Mouse (Mus musculus) midbrain, embryonic 12.5 days (tissue): ENCODE data around the gene Spag6l. TPM values are rescaled to one million over a fixed set of nuclear protein-coding genes. Genes with fewer than 3 reads are reported as not detected.
A peak's percentile ranks its signal among the peaks of the same experiment; 100 is the strongest.
"Not testable (repeated sequence)": the region's sequence is repeated elsewhere in the genome, so short reads cannot be mapped to it uniquely, and the experiment has no call there.

Experiments
- ATAC-seq: fragments of 200-750 bp; cut with Nextera tagmentation; 2 replicates; pipeline ENCODE4 v1.8.0; 2017; ENCODE audit warnings: low read depth, moderate TSS enrichment, moderate library complexity; ENCODE audit not compliant: low FRiP score
- H3K27ac ChIP-seq: fragments of 300-500 bp; sonication (generic); replicated peaks from 2 replicates; pipeline ENCODE4 v1.5.1; 2016; ENCODE audit warnings: mild to moderate bottlenecking
- H3K27me3 ChIP-seq: fragments of 300-500 bp; sonication (generic); 2 replicates; pipeline ENCODE4 v1.6.1; 2016; ENCODE audit warnings: mild to moderate bottlenecking
- H3K36me3 ChIP-seq: fragments of 300-500 bp; sonication (generic); 2 replicates; pipeline ENCODE4 v1.6.1; 2016
- H3K4me1 ChIP-seq: fragments of 300-500 bp; sonication (generic); 2 replicates; pipeline ENCODE4 v1.6.1; 2016
- H3K4me2 ChIP-seq: fragments of 300-500 bp; sonication (generic); replicated peaks from 2 replicates; pipeline ENCODE4 v1.6.1; 2016; ENCODE audit warnings: mild to moderate bottlenecking, moderate library complexity
- H3K4me3 ChIP-seq: fragments of 300-500 bp; sonication (generic); 2 replicates; pipeline ENCODE4 v1.5.1; 2016; ENCODE audit warnings: mild to moderate bottlenecking
- H3K9ac ChIP-seq: fragments of 300-500 bp; sonication (generic); replicated peaks from 2 replicates; pipeline ENCODE4 v1.6.1; 2016; ENCODE audit warnings: mild to moderate bottlenecking, moderate library complexity
- H3K9me3 ChIP-seq: fragments of 300-500 bp; sonication (generic); 2 replicates; pipeline ENCODE4 v1.6.1; 2016; ENCODE audit warnings: mild to moderate bottlenecking
- whole genome bisulfite sequencing: fragments of 180-500 bp; shearing (Covaris S2); methylation state at CpG from one replicate; pipeline ENCODE4 v1.1.7; 2016; 5-methylcytosine and 5-hydroxymethylcytosine counted together
- polyA plus RNA-seq: library from polyadenylated mRNA; unstranded; fragments of >200 nt; fragmentation: Nextera tagmentation; extraction: Ambion mirVana; gene quantifications from 2 replicates; pipeline ENCODE4 v1.2.1, GENCODE M21; 2016

Spag6l gene
- polyA plus RNA-seq = 4.0 and 4.1 TPM in 2 replicates

DNA sequence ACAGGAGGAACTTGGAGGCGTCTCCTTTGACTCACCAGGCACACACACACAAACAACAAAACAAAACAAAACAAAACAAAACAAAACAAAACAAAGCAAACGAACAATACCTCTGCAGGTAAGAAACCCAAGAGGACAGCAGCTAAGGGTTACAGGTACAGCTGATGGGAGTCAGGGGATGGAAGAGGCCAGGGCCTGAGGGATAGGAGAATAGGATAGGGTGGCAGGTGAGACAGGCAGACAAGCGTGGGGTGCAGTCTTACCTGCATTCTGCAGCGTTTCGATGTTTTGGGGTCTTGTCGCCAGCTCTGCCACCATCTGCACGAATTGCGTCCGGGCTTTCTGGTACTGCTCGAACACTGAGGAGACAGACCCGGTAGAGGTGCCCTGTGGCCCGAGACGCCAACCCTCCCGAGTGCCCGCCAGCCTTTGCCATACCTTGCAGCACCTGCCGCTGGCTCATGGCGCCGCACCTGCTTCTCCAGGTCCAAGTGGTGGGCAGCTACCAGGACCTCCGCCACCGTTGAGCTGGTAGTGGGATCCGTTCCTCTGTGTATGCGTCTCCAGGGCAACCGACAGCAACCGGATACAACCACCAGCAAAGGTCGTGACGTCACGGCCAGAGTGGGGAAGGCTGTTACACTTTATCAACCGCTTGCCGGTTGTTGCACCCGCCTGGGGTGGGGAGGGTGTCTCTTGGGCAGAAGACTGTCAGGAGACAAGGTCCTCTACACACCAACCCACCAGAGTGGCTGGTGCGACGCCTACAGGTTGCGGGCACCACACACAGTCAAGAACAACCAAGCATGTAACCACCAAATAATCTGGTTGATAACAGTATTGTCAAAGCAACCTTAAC is at the start of gene Spag6l:
Spag6l (minus strand) TSS at position 700 of the 859 bp plus-strand sequence.
- no peaks in the 10 kb centered on the region for H3K9me3 ChIP-seq
- H3K27ac ChIP-seq = no peak within 1 kb of the TSS
- H3K36me3 ChIP-seq = no peaks in the 10 kb centered on the region
- peak within 1 kb of the TSS; percentile 84 for H3K4me2 ChIP-seq
- no peaks in the 10 kb centered on the region for H3K27me3 ChIP-seq
- 7% methylated on average over 33 of the region's 33 CpGs for WGBS
- peaks cover 5% of the 10 kb centered on the region for H3K4me1 ChIP-seq
- peak within 1 kb of the TSS; percentile 52 for H3K9ac ChIP-seq
- peak; percentile 96 for ATAC-seq
- peak within 1 kb of the TSS; percentile 58 for H3K4me3 ChIP-seq

DNA sequence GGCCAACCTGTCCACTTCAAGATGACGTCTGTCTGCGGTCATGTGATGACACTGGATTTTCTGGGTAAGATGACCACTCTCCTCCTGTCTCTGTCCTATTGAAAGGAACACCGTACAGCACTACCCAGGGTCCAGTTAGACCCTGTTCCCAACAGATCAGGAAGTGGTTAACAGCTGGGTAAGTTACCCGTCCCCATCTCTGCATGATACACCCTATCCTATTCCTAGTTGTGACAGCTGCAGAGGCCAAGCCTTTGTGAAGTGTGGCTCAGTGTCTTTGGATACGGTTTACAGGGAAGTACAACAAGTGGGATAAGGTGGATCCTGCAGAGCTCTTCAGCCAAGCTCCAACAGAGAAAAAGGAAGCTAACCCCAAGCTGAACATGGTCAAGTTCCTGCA is 49.8 kb upstream of the Spag6l start:
- Histone ChIP-seq H3K9me3 (peaks cover 8% of the 10 kb centered on the region; the same call in 1 of the 2 replicates), H3K4me1 (no peaks in the 10 kb centered on the region), H3K9ac (no peak overlapping the region), H3K4me2 (no peak overlapping the region), H3K36me3 (peaks cover 84% of the 10 kb centered on the region), H3K27me3 (no peaks in the 10 kb centered on the region), H3K4me3 (no peak overlapping the region), H3K27ac (no peak overlapping the region)
- no peak for ATAC-seq
- 90% methylated on average over 5 of the region's 5 CpGs for whole genome bisulfite sequencing

DNA sequence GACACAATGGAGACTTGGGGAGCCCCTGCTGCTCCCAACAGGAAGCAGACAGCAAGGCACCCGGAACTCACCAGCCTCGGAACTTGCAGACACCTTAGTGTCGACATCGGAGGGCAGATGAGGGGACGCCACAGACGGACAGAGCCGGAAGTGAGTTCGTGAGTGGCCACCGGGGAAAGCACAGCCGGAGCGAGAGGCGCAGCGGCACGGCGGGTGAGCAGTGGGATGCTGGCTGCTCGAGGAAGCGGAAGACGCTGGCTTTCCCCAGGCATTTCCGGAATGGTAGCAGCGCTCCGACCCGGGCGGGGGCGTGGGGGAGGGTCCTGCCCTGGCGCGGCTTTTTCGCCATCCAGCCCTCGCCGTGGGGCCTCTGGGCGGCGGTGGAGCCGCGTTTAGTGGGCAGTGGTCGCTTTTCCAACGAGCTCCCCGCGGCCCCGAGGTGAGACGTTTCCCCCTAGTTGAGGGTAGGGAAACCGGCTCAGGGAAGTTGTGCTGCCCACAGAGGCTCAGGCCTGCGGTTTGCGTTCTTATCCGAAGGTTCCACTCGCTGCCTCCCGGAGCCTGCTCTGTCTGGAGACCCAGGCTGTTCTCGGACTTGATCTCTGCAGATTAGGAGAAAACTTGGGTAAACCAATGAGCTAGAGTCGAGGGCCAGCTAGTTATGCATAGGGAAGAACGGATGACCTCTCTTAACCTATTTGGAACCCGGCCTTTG is 41.5 kb upstream of the Spag6l start, which contains the start of the genes Top3b and Vpreb1:
Top3b (plus strand) TSS at position 120 of the 715 bp plus-strand sequence.
Vpreb1 (minus strand) TSS at position 227 of the 715 bp plus-strand sequence.
- Histone ChIP-seq H3K36me3 (peaks cover 6% of the 10 kb centered on the region), H3K9ac (peak within 1 kb of the TSS; percentile 86), H3K9me3 (peaks cover under 1% of the 10 kb centered on the region; the same call in 1 of the 2 replicates), H3K4me3 (peak within 1 kb of the TSS; percentile 77), H3K27me3 (no peaks in the 10 kb centered on the region), H3K27ac (peak within 1 kb of the TSS; percentile 95), H3K4me1 (peaks cover 15% of the 10 kb centered on the region), H3K4me2 (peak within 1 kb of the TSS; percentile 68)
- WGBS = under 1% methylated on average over 47 of the region's 49 CpGs
- ATAC-seq = peak; percentile 96

DNA sequence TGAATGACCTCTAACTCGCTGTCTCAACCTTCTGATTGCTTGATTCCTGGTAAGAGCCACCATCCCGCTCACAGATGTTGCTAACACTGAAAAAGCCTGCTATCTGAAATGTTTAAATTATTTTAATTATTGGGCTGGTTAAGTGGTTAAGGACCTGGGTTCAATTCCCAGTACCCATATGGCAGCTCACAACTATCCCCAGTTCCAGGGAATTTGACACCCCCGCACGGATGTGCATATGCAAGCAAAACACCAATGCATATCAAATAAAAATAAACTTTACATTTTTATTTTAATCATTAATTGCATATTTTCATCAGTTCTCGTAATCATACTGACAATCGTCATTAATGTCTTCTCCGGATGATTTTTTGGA is 41.0 kb upstream of the Spag6l start:
- peak; percentile 73 for ATAC-seq
- no peaks in the 10 kb centered on the region for H3K9me3 ChIP-seq
- H3K4me3 ChIP-seq = peak overlapping the region; percentile 77
- peak overlapping the region; percentile 68 for H3K4me2 ChIP-seq
- H3K27me3 ChIP-seq = no peaks in the 10 kb centered on the region
- peak overlapping the region; percentile 95 for H3K27ac ChIP-seq
- H3K36me3 ChIP-seq = peaks cover 3% of the 10 kb centered on the region
- H3K9ac ChIP-seq = no peak overlapping the region
- H3K4me1 ChIP-seq = peaks cover 15% of the 10 kb centered on the region
- 37% methylated on average over 7 of the region's 7 CpGs for WGBS

DNA sequence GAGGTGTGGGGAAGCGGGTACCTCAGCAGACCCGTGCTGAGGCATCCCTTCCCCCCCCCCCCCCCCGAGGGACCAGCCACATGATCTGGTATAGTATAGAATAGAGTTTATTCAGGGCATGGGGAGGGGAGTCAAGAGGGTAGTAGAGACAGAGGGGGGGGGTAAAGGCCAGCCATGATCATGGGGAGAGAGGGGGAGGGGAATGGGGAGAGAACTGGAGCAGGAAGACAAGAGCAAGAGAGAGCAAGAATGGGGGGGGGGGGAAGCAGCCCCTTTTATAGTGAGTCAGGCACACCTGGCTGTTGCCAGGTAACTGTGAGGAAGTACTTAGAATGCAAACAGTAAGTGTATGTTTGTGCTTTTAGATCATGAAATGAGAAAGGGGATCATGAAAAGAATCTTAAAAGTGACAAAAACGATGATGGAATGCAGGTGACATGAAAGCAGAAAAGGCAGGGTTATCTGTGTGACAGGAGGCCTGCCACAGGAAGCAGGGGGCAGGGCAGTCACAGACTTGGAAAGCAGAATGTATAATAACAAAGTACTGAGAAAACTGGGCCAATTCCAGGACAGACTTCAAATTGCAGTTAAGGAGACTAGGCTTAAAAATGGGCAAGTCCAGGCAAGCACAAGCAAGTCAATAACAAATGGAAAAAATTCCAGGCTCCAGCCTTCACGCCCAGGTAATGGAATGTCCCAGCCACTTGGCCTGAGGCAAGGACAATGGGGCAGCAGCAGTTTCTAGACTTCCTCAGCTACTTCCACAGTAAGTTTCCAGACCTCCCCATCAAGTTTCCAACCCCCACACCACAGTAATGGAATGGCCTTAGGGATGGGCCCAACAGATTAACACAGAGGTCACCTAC is 36.7 kb upstream of the Spag6l start:
- no peak for ATAC-seq
- H3K4me3 ChIP-seq = no peak overlapping the region
- H3K27ac ChIP-seq = no peak overlapping the region
- H3K27me3 ChIP-seq = no peaks in the 10 kb centered on the region
- no peaks in the 10 kb centered on the region for H3K9me3 ChIP-seq
- H3K4me2 ChIP-seq = no peak overlapping the region
- no peaks in the 10 kb centered on the region for H3K4me1 ChIP-seq
- 68% methylated on average over 4 of the region's 5 CpGs for WGBS
- H3K9ac ChIP-seq = no peak overlapping the region
- no peaks in the 10 kb centered on the region for H3K36me3 ChIP-seq

DNA sequence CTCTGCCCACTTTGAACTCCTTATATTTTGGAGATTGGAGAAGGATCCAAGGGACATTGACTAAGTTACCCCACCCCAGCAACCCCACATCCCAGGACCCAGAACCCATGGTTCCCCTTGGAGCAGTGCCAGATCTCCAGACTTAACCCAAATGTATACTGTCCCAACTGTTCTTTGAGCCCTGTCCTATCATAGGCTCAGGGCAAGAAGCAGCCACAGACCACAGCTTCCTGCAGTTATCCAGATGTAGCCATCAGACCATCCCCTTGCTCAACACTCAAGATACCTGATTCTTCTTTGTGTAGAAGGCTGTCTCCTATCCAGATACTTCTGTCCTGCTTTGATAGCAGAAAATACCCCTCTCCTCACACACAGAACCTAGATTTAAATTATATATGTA is 36.0 kb upstream of the Spag6l start:
- Histone ChIP-seq H3K36me3 (no peaks in the 10 kb centered on the region), H3K27ac (no peak overlapping the region), H3K9ac (no peak overlapping the region), H3K4me1 (no peaks in the 10 kb centered on the region), H3K4me2 (no peak overlapping the region), H3K27me3 (no peaks in the 10 kb centered on the region), H3K9me3 (no peaks in the 10 kb centered on the region), H3K4me3 (no peak overlapping the region)
- no peak for ATAC-seq

DNA sequence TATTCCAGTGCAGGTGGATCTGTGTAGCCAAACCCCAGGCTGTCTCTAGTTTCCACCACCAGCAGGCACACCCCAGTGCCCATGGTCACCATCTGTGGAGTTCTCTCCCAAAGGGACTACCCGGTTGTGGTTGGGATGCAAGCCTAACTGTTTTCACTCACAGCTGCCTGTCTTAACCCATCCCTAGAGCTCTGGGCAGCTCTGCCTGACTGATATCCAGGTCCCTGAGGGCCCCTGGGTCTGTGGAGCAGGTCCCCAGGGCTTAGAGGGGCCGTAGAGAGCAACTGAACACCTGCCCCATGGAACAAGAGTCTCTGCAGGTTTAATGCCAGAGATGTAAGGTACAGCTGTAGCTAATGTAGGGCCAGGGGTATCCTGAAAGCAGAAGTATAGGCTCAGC is 34.7 kb upstream of the Spag6l start, which contains the start of gene Igll1:
Igll1 (minus strand) TSS at position 8 of the 400 bp plus-strand sequence.
- 69% methylated on average over 2 of the region's 2 CpGs for WGBS
- H3K27ac ChIP-seq = no peak within 1 kb of the TSS
- H3K9ac ChIP-seq = no peak within 1 kb of the TSS

DNA sequence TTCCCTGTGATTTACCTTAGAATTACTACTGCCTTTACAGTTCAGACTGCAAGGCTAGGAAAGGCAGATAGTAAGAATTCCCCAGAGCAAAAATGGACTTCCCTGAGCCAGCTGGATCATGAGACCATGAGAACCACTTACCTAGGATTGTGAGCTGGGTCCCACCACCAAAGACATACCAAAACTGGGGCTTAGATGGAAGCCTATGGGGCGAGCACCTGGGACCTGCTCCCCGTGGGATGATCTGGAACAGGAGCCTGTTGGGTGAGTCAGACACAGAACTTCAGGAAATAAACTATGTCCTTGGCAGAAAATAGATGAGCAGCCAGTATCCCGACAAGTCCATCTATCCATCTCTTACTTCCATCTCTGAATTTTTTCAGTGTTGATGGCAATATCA is 33.0 kb upstream of the Spag6l start:
- H3K9ac ChIP-seq = no peak overlapping the region
- ATAC-seq = no peak
- 76% methylated on average over 3 of the region's 3 CpGs for WGBS
- no peaks in the 10 kb centered on the region for H3K27me3 ChIP-seq
- no peak overlapping the region for H3K4me2 ChIP-seq
- no peak overlapping the region for H3K4me3 ChIP-seq
- no peaks in the 10 kb centered on the region for H3K9me3 ChIP-seq
- no peaks in the 10 kb centered on the region for H3K4me1 ChIP-seq
- H3K27ac ChIP-seq = no peak overlapping the region
- H3K36me3 ChIP-seq = no peaks in the 10 kb centered on the region

More for the DNA sequence above, 34.7 kb upstream of the Spag6l start, which contains the start of gene Igll1:
- Histone ChIP-seq H3K4me3 (no peak within 1 kb of the TSS), H3K9me3 (no peaks in the 10 kb centered on the region), H3K4me1 (no peaks in the 10 kb centered on the region), H3K4me2 (no peak within 1 kb of the TSS), H3K36me3 (no peaks in the 10 kb centered on the region), H3K27me3 (no peaks in the 10 kb centered on the region)
- ATAC-seq = no peak

DNA sequence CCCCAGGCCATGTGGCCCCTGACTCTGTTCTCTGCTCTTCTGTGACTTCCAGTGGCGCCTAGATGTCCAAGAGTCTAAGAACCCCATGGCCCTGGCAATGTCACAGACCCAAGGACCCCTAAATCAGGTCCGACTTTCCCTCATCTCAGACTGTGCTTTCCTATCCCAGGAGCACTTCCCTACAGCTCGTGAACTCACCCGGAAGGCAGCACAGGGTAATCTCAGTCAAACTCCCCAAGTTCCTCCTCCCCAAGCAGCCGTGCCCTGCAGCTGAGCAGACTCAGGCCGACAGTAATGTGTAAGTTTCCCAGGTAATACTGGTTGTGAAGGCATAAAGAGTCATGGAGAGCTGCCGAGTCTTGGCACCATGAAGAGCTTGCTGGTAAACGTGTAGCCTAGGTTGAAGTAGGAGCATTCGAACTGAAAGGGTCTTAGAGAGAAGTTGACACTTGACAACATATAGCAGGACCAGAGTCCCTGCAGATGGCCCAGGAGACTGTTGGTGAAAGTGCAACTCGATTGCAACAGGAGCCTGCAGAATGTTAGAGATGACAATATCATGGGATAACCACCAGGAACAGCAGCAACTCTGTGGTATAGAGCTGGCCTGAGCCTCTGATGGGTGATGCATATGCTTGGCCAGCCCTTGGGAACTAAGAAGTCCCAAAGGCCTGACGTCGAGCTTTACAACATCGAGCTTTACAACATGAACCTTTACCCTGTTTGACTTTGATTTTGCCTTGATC is 27.6 kb upstream of the Spag6l start:
- WGBS = 81% methylated on average over 13 of the region's 13 CpGs
- ATAC-seq = no peak
- no peaks in the 10 kb centered on the region for H3K4me1 ChIP-seq

DNA sequence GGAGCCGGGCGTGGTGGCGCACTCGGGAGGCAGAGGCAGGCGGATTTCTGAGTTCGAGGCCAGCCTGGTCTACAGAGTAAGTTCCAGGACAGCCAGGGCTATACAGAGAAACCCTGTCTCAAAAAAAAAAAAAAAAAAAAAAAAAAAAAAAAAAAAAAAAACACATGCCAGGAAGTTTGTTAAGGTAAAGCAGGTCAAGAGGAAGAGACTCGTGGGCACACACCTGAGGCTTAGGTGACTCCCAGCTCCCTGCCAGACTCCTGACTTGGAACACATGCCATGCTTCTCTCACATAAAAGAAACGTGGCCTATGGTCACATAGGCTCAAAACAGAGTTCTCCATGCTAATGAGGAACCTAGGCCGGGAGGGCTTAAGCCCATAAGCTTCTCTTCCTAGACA is 26.8 kb upstream of the Spag6l start:
- H3K4me2 ChIP-seq, H3K27ac ChIP-seq, H3K36me3 ChIP-seq, H3K27me3 ChIP-seq, H3K9ac ChIP-seq, H3K9me3 ChIP-seq, H3K4me1 ChIP-seq, ATAC-seq, H3K4me3 ChIP-seq: not testable (repeated sequence)
- 80% methylated on average over 9 of the region's 9 CpGs for WGBS

More for the DNA sequence above, 27.6 kb upstream of the Spag6l start:
- Histone ChIP-seq H3K4me3 (no peak overlapping the region), H3K4me2 (no peak overlapping the region), H3K27me3 (no peaks in the 10 kb centered on the region), H3K27ac (no peak overlapping the region), H3K36me3 (no peaks in the 10 kb centered on the region), H3K9ac (no peak overlapping the region), H3K9me3 (no peaks in the 10 kb centered on the region)

DNA sequence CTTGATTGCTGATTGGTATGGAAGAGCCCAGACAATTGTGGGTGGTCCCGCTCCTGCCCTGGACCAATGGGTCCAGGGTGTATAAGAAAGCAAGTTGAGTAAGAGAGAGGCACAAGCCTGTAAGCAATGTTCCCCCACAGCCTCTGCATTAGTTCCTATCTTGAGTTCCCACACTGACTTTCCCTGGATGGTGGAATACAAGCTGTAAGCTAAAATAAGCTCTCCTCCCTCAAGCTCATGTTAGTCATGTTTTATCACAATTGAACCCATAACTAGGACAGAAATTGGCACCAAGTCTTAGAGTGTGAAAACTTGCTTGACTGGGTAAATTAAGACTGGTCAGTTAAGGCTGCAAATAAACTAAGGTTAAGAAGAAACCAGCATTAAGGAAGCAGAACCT is 26.3 kb upstream of the Spag6l start:
- H3K4me1 ChIP-seq = no peaks in the 10 kb centered on the region
- no peak for ATAC-seq
- no peaks in the 10 kb centered on the region for H3K36me3 ChIP-seq
- H3K27ac ChIP-seq = no peak overlapping the region
- WGBS = 89% methylated on average over 1 of the region's 1 CpGs
- no peak overlapping the region for H3K4me2 ChIP-seq
- H3K27me3 ChIP-seq = no peaks in the 10 kb centered on the region
- no peak overlapping the region for H3K9ac ChIP-seq
- no peak overlapping the region for H3K4me3 ChIP-seq
- 0 out of 2 replicates have a peak, but pooled peaks cover 5% of the 10 kb centered on the region for H3K9me3 ChIP-seq
